Mouse (Mus musculus): ENCODE data around the gene Esr2.

GRCm38 (mm10) chr12:76180442-76180841 lies 3.4 kb upstream of the Esr2 start:
- no peak for TF ChIP-seq CTCF (IDR thresholded peaks at IDR 0.05; ENCODE audit: insufficient read depth, low read length)
- no peak for TF ChIP-seq POLR2A (IDR thresholded peaks at IDR 0.05; ENCODE audit: borderline replicate concordance, extremely low read depth, low read depth, low read length)

Data from lung, adult 2 months (tissue).